24 mouse cellular contexts compared by ENCODE assay signal in genomic region chr6:134060036-134060435, GRCm38 (mm10). TPM values are rescaled to one million over a fixed set of nuclear protein-coding genes. Genes with fewer than 3 reads are reported as not detected.
DNase-seq lines count a peak whose midpoint lies in the region; ATAC-seq and TF ChIP-seq lines count a peak whose summit lies in the region.
"Had no signal": no experiment of that assay in that cellular context is flagged by ENCODE, and none has a peak within 500 bp of the region (broad histone marks: within the 10 kb centered on the region; RNA-seq: fewer than 3 reads in every experiment).

No protein-coding gene starts in this region.

- ATAC-seq in forebrain, embryonic 14.5 days, result no peak
- ATAC-seq in forebrain, embryonic 12.5 days (ENCODE audit: low FRiP score), result no peak
- 0 out of 2 replicates have a peak, but pooled peaks have one; percentile 31 for ATAC-seq in hindbrain, embryonic 11.5 days (ENCODE audit: low FRiP score)
- ATAC-seq in hindbrain, embryonic 14.5 days (ENCODE audit: low FRiP score), result no peak

- TF ChIP-seq CTCF in layer of hippocampus, adult 2 months (conservative IDR thresholded peaks at IDR 0.05), result no peak

- H3K9me3 ChIP-seq in forebrain, embryonic 14.5 days (replicated peaks; ENCODE audit: control insufficient read depth, low read length), result no peaks in the 10 kb centered on the region
- H3K9me3 ChIP-seq in forebrain, embryonic 12.5 days, result no peaks in the 10 kb centered on the region
- H3K9me3 ChIP-seq in hindbrain, embryonic 11.5 days (ENCODE audit: control insufficient read depth, low read length), result no peaks in the 10 kb centered on the region
- H3K9me3 ChIP-seq in hindbrain, embryonic 14.5 days (ENCODE audit: control insufficient read depth, low read length), result no peaks in the 10 kb centered on the region
- H3K9me3 ChIP-seq: embryonic facial prominence, embryonic 10.5 days; embryonic facial prominence, embryonic 13.5 days; forebrain, embryonic 13.5 days; heart, embryonic 12.5 days; heart, embryonic 15.5 days; hindbrain, embryonic 12.5 days; intestine, embryonic 15.5 days had no signal

- DNase-seq in forebrain, embryonic 14.5 days (ENCODE audit: low spot score), result peak; percentile 19
- no peak for DNase-seq in hindbrain, embryonic 11.5 days (ENCODE audit: low spot score)
- DNase-seq in hindbrain, embryonic 14.5 days (ENCODE audit: low spot score), result no peak
- DNase-seq in layer of hippocampus, adult 2 months (ENCODE audit: low spot score in 2 of 2), result no peak
- no peak for DNase-seq in layer of hippocampus, postnatal 25 days (ENCODE audit: extremely low spot score in 1 of 2, low spot score in 1 of 2)
- peak; percentile 64 to 72 for DNase-seq in right cerebral cortex, postnatal 10 days (ENCODE audit: low spot score in 2 of 2)
- DNase-seq in right cerebral cortex, adult 2 months (ENCODE audit: low spot score in 2 of 2), result no peak
- DNase-seq: adrenal gland, adult 8-10 months; adrenal gland, postnatal 25 days; cerebellum, adult 11-12 months; cerebellum, adult 8-10 months; cerebellum, postnatal 10 days; cerebellum, postnatal 36 days; embryo, embryonic 11 days; gastrocnemius, postnatal 25 days had no signal

- peaks cover 23% of the 10 kb centered on the region for H3K4me1 ChIP-seq in forebrain, embryonic 14.5 days (ENCODE audit: control insufficient read depth, insufficient read depth, low read length)
- peaks cover 38% of the 10 kb centered on the region for H3K4me1 ChIP-seq in forebrain, embryonic 12.5 days
- H3K4me1 ChIP-seq in hindbrain, embryonic 11.5 days (replicated peaks; ENCODE audit: control insufficient read depth, insufficient read depth, low read length), result no peaks in the 10 kb centered on the region; the same call in 1 of the 2 replicates
- H3K4me1 ChIP-seq in hindbrain, embryonic 14.5 days (replicated peaks; ENCODE audit: control insufficient read depth, insufficient read depth, low read length), result peaks cover 18% of the 10 kb centered on the region

- H3K27me3 ChIP-seq in forebrain, embryonic 14.5 days (replicated peaks; ENCODE audit: control insufficient read depth, insufficient read depth, low read length), result no peaks in the 10 kb centered on the region
- no peaks in the 10 kb centered on the region for H3K27me3 ChIP-seq in forebrain, embryonic 12.5 days
- H3K27me3 ChIP-seq in hindbrain, embryonic 11.5 days (ENCODE audit: control insufficient read depth, insufficient read depth, low read length), result no peaks in the 10 kb centered on the region
- H3K27me3 ChIP-seq in hindbrain, embryonic 14.5 days (ENCODE audit: control insufficient read depth, insufficient read depth, low read length), result no peaks in the 10 kb centered on the region
- H3K27me3 ChIP-seq: embryonic facial prominence, embryonic 13.5 days; forebrain, embryonic 13.5 days; heart, embryonic 12.5 days; heart, embryonic 15.5 days; hindbrain, embryonic 12.5 days; intestine, embryonic 15.5 days had no signal

- no peak overlapping the region for H3K9ac ChIP-seq in forebrain, embryonic 14.5 days (ENCODE audit: low read length)
- no peak overlapping the region for H3K9ac ChIP-seq in forebrain, embryonic 12.5 days
- H3K9ac ChIP-seq in hindbrain, embryonic 11.5 days (ENCODE audit: low read depth, low read length), result no peak overlapping the region
- no peak overlapping the region for H3K9ac ChIP-seq in hindbrain, embryonic 14.5 days
- H3K9ac ChIP-seq: embryonic facial prominence, embryonic 13.5 days; forebrain, embryonic 13.5 days; heart, embryonic 12.5 days; heart, embryonic 15.5 days; hindbrain, embryonic 12.5 days; intestine, embryonic 15.5 days had no signal

- H3K36me3 ChIP-seq in forebrain, embryonic 14.5 days (ENCODE audit: control insufficient read depth, insufficient read depth, low read length), result no peaks in the 10 kb centered on the region
- no peaks in the 10 kb centered on the region for H3K36me3 ChIP-seq in forebrain, embryonic 12.5 days (replicated peaks)
- no peaks in the 10 kb centered on the region for H3K36me3 ChIP-seq in hindbrain, embryonic 11.5 days (ENCODE audit: control insufficient read depth, insufficient read depth, low read length)
- no peaks in the 10 kb centered on the region for H3K36me3 ChIP-seq in hindbrain, embryonic 14.5 days (replicated peaks; ENCODE audit: control insufficient read depth, insufficient read depth)
- H3K36me3 ChIP-seq: embryonic facial prominence, embryonic 13.5 days; heart, embryonic 12.5 days; heart, embryonic 15.5 days; hindbrain, embryonic 12.5 days; intestine, embryonic 15.5 days had no signal

- H3K4me2 ChIP-seq in forebrain, embryonic 14.5 days (ENCODE audit: low read length), result no peak overlapping the region
- H3K4me2 ChIP-seq in forebrain, embryonic 12.5 days, result no peak overlapping the region
- H3K4me2 ChIP-seq in hindbrain, embryonic 11.5 days (replicated peaks; ENCODE audit: low read depth, low read length), result no peak overlapping the region
- H3K4me2 ChIP-seq in hindbrain, embryonic 14.5 days (replicated peaks), result no peak overlapping the region
- H3K4me2 ChIP-seq: embryonic facial prominence, embryonic 13.5 days; forebrain, embryonic 13.5 days; heart, embryonic 12.5 days; heart, embryonic 15.5 days; hindbrain, embryonic 12.5 days; intestine, embryonic 15.5 days had no signal

- 69% methylated on average over 9 of the region's 9 CpGs for WGBS in forebrain, embryonic 14.5 days
- 80% methylated on average over 9 of the region's 9 CpGs for WGBS in forebrain, embryonic 12.5 days
- 85% methylated on average over 9 of the region's 9 CpGs for WGBS in hindbrain, embryonic 11.5 days
- WGBS in hindbrain, embryonic 14.5 days, result 69% methylated on average over 9 of the region's 9 CpGs

- H3K27ac ChIP-seq in forebrain, embryonic 14.5 days (ENCODE audit: low read depth, low read length), result no peak overlapping the region
- H3K27ac ChIP-seq in forebrain, embryonic 12.5 days, result no peak overlapping the region
- H3K27ac ChIP-seq in hindbrain, embryonic 11.5 days (ENCODE audit: low read depth, low read length), result no peak overlapping the region
- no peak overlapping the region for H3K27ac ChIP-seq in hindbrain, embryonic 14.5 days
- peak overlapping the region; percentile 73; the same call in 1 of the 2 replicates for H3K27ac ChIP-seq in layer of hippocampus, adult 2 months
- H3K27ac ChIP-seq: embryonic facial prominence, embryonic 10.5 days; hindbrain, embryonic 12.5 days; intestine, embryonic 15.5 days had no signal

- no peak overlapping the region for H3K4me3 ChIP-seq in forebrain, embryonic 14.5 days (ENCODE audit: low read depth, low read length)
- H3K4me3 ChIP-seq in forebrain, embryonic 12.5 days (replicated peaks), result no peak overlapping the region
- H3K4me3 ChIP-seq in hindbrain, embryonic 11.5 days (ENCODE audit: low read depth, low read length), result no peak overlapping the region
- no peak overlapping the region for H3K4me3 ChIP-seq in hindbrain, embryonic 14.5 days (replicated peaks; ENCODE audit: low read length)
- H3K4me3 ChIP-seq in layer of hippocampus, adult 2 months, result no peak overlapping the region
- H3K4me3 ChIP-seq: embryonic facial prominence, embryonic 10.5 days; embryonic facial prominence, embryonic 13.5 days; erythroblast, embryonic 14.5 days; forebrain, embryonic 13.5 days; heart, embryonic 12.5 days; heart, embryonic 15.5 days; hindbrain, embryonic 12.5 days; intestine, embryonic 15.5 days had no signal

RNA-seq across cellular contexts. Expression of gene Etv6, which starts 24.5 kb away (rescaled TPM):
- polyA plus RNA-seq in forebrain, embryonic 14.5 days (2014; fragmentation: Nextera tagmentation; extraction: Ambion mirVana), result 5.9 and 6.1 TPM in 2 replicates
- 15.0 and 16.1 TPM in 2 replicates for polyA plus RNA-seq in forebrain, embryonic 12.5 days (2016; fragmentation: Nextera tagmentation; extraction: Ambion mirVana)
- 13.0 and 13.2 TPM in 2 replicates for polyA plus RNA-seq in hindbrain, embryonic 11.5 days (2014; fragmentation: Nextera tagmentation; extraction: Ambion mirVana)
- polyA plus RNA-seq in hindbrain, embryonic 14.5 days (2014; fragmentation: Nextera tagmentation; extraction: Ambion mirVana), result 6.1 and 6.8 TPM in 2 replicates
- total RNA-seq in layer of hippocampus, adult 2 months (2021), result 1 to 10 TPM; 9.2 to 9.8 TPM
- total RNA-seq in layer of hippocampus, postnatal 25 days (2021), result 10 to 100 TPM in 1 of 2 experiments, 1 to 10 TPM in 1; 9.2 to 10.3 TPM

Comparison
In these comparisons a context has a peak if more than half of its experiments do, and no peak if none do; other contexts are left out.
1. DNase-seq: peak in forebrain, embryonic 14.5 days (single experiment) and right cerebral cortex, postnatal 10 days (2 of 2); none in hindbrain, embryonic 11.5 days (single experiment), hindbrain, embryonic 14.5 days (single experiment), layer of hippocampus, adult 2 months (0 of 2), layer of hippocampus, postnatal 25 days (0 of 2) and right cerebral cortex, adult 2 months (0 of 2).